15 mouse cellular contexts compared by ENCODE assay signal in genomic region chr11:79678363-79679153, GRCm38 (mm10).
"Had no signal": no experiment of that assay in that cellular context is flagged by ENCODE, and none has a peak within 500 bp of the region (broad histone marks: within the 10 kb centered on the region; RNA-seq: fewer than 3 reads in every experiment).

No protein-coding gene starts in this region.

- ATAC-seq: liver, postnatal 0 days; midbrain, embryonic 16.5 days had no signal

- H3K4me3 ChIP-seq: limb, embryonic 15.5 days; liver, embryonic 13.5 days; lung, embryonic 15.5 days; midbrain, embryonic 12.5 days; neural tube, embryonic 13.5 days had no signal

- H3K36me3 ChIP-seq: limb, embryonic 15.5 days; liver, embryonic 13.5 days; lung, embryonic 15.5 days had no signal

- DNase-seq: kidney, adult 11 months; kidney, adult 9 months; kidney, postnatal 36 days; left cerebral cortex, postnatal 4 days; liver, embryonic 13.5 days; liver, postnatal 0 days; lung, postnatal 14 days; thymus, postnatal 4 days had no signal

- H3K27me3 ChIP-seq: limb, embryonic 15.5 days; liver, embryonic 13.5 days; lung, embryonic 15.5 days; midbrain, embryonic 12.5 days; neural tube, embryonic 13.5 days had no signal

- H3K9ac ChIP-seq: limb, embryonic 15.5 days; liver, embryonic 13.5 days; liver, postnatal 0 days; lung, embryonic 15.5 days; midbrain, embryonic 12.5 days; neural tube, embryonic 13.5 days had no signal

- H3K9me3 ChIP-seq: limb, embryonic 15.5 days; liver, embryonic 13.5 days; lung, embryonic 15.5 days; midbrain, embryonic 12.5 days; neural tube, embryonic 13.5 days had no signal

- H3K27ac ChIP-seq: kidney, postnatal 0 days; limb, embryonic 15.5 days; liver, embryonic 13.5 days; lung, embryonic 15.5 days; macrophage; midbrain, embryonic 12.5 days; neural tube, embryonic 13.5 days had no signal

- H3K4me2 ChIP-seq: limb, embryonic 15.5 days; liver, embryonic 13.5 days; lung, embryonic 15.5 days; midbrain, embryonic 12.5 days; neural tube, embryonic 13.5 days had no signal
